In the genomic region with DNA sequence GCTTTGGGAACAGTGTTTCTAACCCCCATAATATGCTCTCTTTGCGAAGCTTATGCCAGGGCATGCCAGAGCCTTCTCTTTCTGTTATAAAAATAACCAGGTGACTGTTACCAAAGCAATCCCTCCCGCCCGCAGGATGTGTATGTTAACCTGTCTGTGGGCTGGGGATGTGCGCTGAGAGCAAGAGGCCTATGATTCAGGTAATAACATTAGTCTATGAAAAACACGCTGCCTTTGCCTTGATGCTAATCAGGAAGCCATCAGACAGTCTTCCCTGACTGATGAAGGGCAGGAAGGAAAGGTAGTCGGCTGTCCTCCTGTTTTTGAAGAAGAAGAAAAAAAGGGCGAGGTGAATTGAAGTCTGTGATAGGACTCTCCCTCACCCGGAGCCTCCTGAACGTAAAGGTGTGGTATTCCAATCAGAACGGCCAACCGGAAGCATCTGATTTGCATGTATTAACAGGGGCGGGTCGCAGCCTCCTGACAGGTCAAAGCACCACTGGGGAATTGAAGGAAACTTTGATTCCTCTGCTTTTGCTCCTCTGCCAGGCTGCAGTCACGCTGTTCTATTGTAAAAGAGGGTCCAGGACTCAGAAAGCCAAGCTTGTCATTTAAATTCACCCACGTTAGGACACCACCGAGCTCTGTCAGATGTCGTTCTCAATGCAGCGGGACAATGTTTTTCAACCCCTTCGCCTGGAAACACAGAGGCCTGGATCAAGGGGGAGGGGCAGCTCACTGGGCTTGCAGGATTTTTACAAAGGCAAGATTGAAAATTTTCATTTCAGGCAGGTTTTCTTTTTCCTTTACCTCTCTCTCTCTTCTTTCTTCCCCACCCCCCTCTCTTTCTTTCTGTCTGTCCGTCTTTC, we compare ENCODE assay signal across 8 mouse cellular contexts.
DNase-seq lines count a peak whose midpoint lies in the region; ATAC-seq and TF ChIP-seq lines count a peak whose summit lies in the region.

No protein-coding gene starts in this region.

- WGBS in heart, embryonic 13.5 days = 14% methylated on average over 20 of the region's 20 CpGs
- WGBS in hindbrain, embryonic 12.5 days = 5% methylated on average over 20 of the region's 20 CpGs
- WGBS in midbrain, embryonic 12.5 days = 4% methylated on average over 20 of the region's 20 CpGs

- H3K9ac ChIP-seq in heart, embryonic 13.5 days = peak overlapping the region; percentile 29; the same call in 1 of the 2 replicates
- H3K9ac ChIP-seq in ES-E14 (ENCODE audit: insufficient read depth, low read depth, low read length, poor library complexity, severe bottlenecking) = peak overlapping the region; percentile 43; the same call in 1 of the 2 replicates
- H3K9ac ChIP-seq in hindbrain, embryonic 12.5 days = 0 out of 2 replicates have a peak overlapping the region, but pooled peaks have one; percentile 8
- 0 out of 2 replicates have a peak overlapping the region, but pooled peaks have one; percentile 20 for H3K9ac ChIP-seq in midbrain, embryonic 12.5 days (replicated peaks)

- no peaks in the 10 kb centered on the region for H3K36me3 ChIP-seq in heart, embryonic 13.5 days
- no peaks in the 10 kb centered on the region for H3K36me3 ChIP-seq in ES-E14 (ENCODE audit: control insufficient read depth, insufficient read depth, low read length, poor library complexity, severe bottlenecking)
- no peaks in the 10 kb centered on the region for H3K36me3 ChIP-seq in hindbrain, embryonic 12.5 days
- H3K36me3 ChIP-seq in midbrain, embryonic 12.5 days = no peaks in the 10 kb centered on the region

- no peak for DNase-seq in heart, adult 8-10 months (ENCODE audit: low spot score)
- DNase-seq in ES-E14 (ENCODE audit: low read depth, low spot score) = peak; percentile 61
- DNase-seq in thymus, postnatal 25 days = no peak
- DNase-seq in yolk sac, embryonic 10.5 days (ENCODE audit: low spot score) = no peak

- H3K4me2 ChIP-seq in heart, embryonic 13.5 days = peak overlapping the region; percentile 62
- peak overlapping the region; percentile 43 for H3K4me2 ChIP-seq in hindbrain, embryonic 12.5 days (replicated peaks)
- H3K4me2 ChIP-seq in midbrain, embryonic 12.5 days (replicated peaks) = peak overlapping the region; percentile 50

- no peak for ATAC-seq in heart, embryonic 13.5 days (ENCODE audit: extremely low read depth, insufficient number of reproducible peaks, low FRiP score, low TSS enrichment)
- ATAC-seq in hindbrain, embryonic 12.5 days (ENCODE audit: low FRiP score) = peak; percentile 26; the same call in 1 of the 2 replicates
- 0 out of 2 replicates have a peak, but pooled peaks have one; percentile 55 for ATAC-seq in midbrain, embryonic 12.5 days (ENCODE audit: low FRiP score, low read depth)
- no peak for ATAC-seq in inflammation-experienced regulatory T-cells, adult 6 months

- in situ Hi-C loops in ES-E14 (cut with MboI; ENCODE audit: low sequenced_read_pairs in 2 of 2, unreplicated experiment in 2 of 2) = no loop called here

- no peaks in the 10 kb centered on the region for H3K9me3 ChIP-seq in heart, embryonic 13.5 days
- no peaks in the 10 kb centered on the region for H3K9me3 ChIP-seq in ES-E14 (ENCODE audit: control insufficient read depth, insufficient read depth, low read depth, low read length)
- no peaks in the 10 kb centered on the region for H3K9me3 ChIP-seq in hindbrain, embryonic 12.5 days (replicated peaks)
- H3K9me3 ChIP-seq in midbrain, embryonic 12.5 days = no peaks in the 10 kb centered on the region

- no peaks in the 10 kb centered on the region for H3K27me3 ChIP-seq in heart, embryonic 13.5 days (replicated peaks)
- no peaks in the 10 kb centered on the region for H3K27me3 ChIP-seq in hindbrain, embryonic 12.5 days
- H3K27me3 ChIP-seq in midbrain, embryonic 12.5 days = no peaks in the 10 kb centered on the region

- peak overlapping the region; percentile 25 for H3K4me3 ChIP-seq in heart, embryonic 13.5 days
- H3K4me3 ChIP-seq in ES-E14 (ENCODE audit: insufficient read depth in 1 of 2, low read depth in 1 of 2, low read length in 2 of 2, poor library complexity in 1 of 2, severe bottlenecking in 1 of 2) = peak overlapping the region; percentile 3 to 29; a peak in 3 of 4 replicates
- H3K4me3 ChIP-seq in hindbrain, embryonic 12.5 days = 0 out of 2 replicates have a peak overlapping the region, but pooled peaks have one; percentile 6
- peak overlapping the region; percentile 24 for H3K4me3 ChIP-seq in midbrain, embryonic 12.5 days

- no peak overlapping the region for H3K27ac ChIP-seq in heart, embryonic 13.5 days (replicated peaks)
- peak overlapping the region; percentile 92 for H3K27ac ChIP-seq in ES-E14 (ENCODE audit: insufficient read depth, low read depth, low read length, poor library complexity, severe bottlenecking)
- H3K27ac ChIP-seq in hindbrain, embryonic 12.5 days = peak overlapping the region; percentile 49; the same call in 1 of the 2 replicates
- peak overlapping the region; percentile 49; the same call in 1 of the 2 replicates for H3K27ac ChIP-seq in midbrain, embryonic 12.5 days (replicated peaks)

- peaks cover 42% of the 10 kb centered on the region for H3K4me1 ChIP-seq in heart, embryonic 13.5 days
- peaks cover 7 to 22% of the 10 kb centered on the region in 2 experiments for H3K4me1 ChIP-seq in ES-E14 (ENCODE audit: control insufficient read depth in 2 of 2, insufficient read depth in 2 of 2, low read length in 2 of 2, poor library complexity in 1 of 2)
- H3K4me1 ChIP-seq in hindbrain, embryonic 12.5 days = peaks cover 28% of the 10 kb centered on the region
- H3K4me1 ChIP-seq in midbrain, embryonic 12.5 days = peaks cover 27% of the 10 kb centered on the region

TF ChIP-seq in ES-E14, 5 proteins besides CTCF, POLR2A, EP300 and RAD21:
- TF ChIP-seq HCFC1 (IDR thresholded peaks at IDR 0.05; ENCODE audit: borderline replicate concordance, insufficient read depth, low read length) = no peak
- no peak for TF ChIP-seq CHD2 (IDR thresholded peaks at IDR 0.05; ENCODE audit: low read depth, low read length)
- no peak for TF ChIP-seq ZC3H11A (IDR thresholded peaks at IDR 0.05; ENCODE audit: borderline replicate concordance, low read depth, low read length)
- no peak for TF ChIP-seq MAFK (IDR thresholded peaks at IDR 0.05; ENCODE audit: insufficient read depth, low read depth, low read length)
- no peak for TF ChIP-seq ZNF384 (IDR thresholded peaks at IDR 0.05; ENCODE audit: low read depth, low read length)

Comparison
In these comparisons a context has a peak if more than half of its experiments do, and no peak if none do; other contexts are left out.
1. ATAC-seq: peak in hindbrain, embryonic 12.5 days (single experiment) and midbrain, embryonic 12.5 days (single experiment); none in heart, embryonic 13.5 days (single experiment) and inflammation-experienced regulatory T-cells, adult 6 months (single experiment).
2. Peak in every context shown above with its lines, with median percentiles within 50 percentile points of each other: H3K4me2 ChIP-seq, H3K4me3 ChIP-seq and H3K9ac ChIP-seq.